ENCODE assay signal across 13 mouse cellular contexts in the genomic region with DNA sequence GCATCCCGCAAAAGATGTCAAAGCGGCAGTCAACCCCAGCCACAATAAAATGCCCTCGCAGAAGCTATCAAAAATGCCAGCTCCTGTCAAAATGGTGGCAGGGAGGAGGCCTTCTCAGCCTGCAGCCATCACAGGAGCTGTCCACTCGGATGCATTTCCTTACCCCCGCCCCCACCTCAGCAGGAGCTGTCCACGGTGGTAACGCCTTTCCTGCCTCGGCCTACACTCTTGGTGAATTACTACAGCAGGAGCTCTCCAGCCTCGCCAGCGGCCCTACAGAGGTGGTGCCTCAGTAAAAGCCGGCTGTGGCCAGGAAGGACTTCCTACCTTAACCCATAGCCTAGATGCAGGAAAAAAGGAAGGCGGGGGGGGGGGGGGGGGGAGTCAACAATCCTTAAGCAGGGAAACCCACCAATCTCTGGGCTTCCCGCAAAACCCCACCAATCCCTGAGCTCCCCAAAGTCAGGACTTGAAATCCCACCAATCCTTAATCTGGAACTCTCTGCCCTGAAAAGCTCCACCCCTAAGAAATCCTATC. TPM values are rescaled to one million over a fixed set of nuclear protein-coding genes. Genes with fewer than 3 reads are reported as not detected.
DNase-seq lines count a peak whose midpoint lies in the region; ATAC-seq lines count a peak whose summit lies in the region.
"Had no signal": no experiment of that assay in that cellular context is flagged by ENCODE, and none has a peak within 500 bp of the region (broad histone marks: within the 10 kb centered on the region; RNA-seq: fewer than 3 reads in every experiment).

No protein-coding gene starts in this region.

- WGBS in hindbrain, embryonic 10.5 days = 54% methylated on average over 12 of the region's 13 CpGs
- WGBS in hindbrain, embryonic 16.5 days = 56% methylated on average over 12 of the region's 13 CpGs
- 66% methylated on average over 13 of the region's 13 CpGs for WGBS in midbrain, embryonic 15.5 days
- 66% methylated on average over 12 of the region's 13 CpGs for WGBS in midbrain, embryonic 16.5 days
- 57% methylated on average over 12 of the region's 13 CpGs for WGBS in embryonic facial prominence, embryonic 10.5 days
- WGBS in neural tube, embryonic 15.5 days = 62% methylated on average over 12 of the region's 13 CpGs

- H3K4me1 ChIP-seq in hindbrain, embryonic 10.5 days (replicated peaks) = peaks cover 25% of the 10 kb centered on the region
- H3K4me1 ChIP-seq in hindbrain, embryonic 16.5 days (ENCODE audit: control insufficient read depth, insufficient read depth, low read depth, low read length) = peaks cover 15% of the 10 kb centered on the region
- peaks cover 14% of the 10 kb centered on the region for H3K4me1 ChIP-seq in midbrain, embryonic 15.5 days
- peaks cover 12% of the 10 kb centered on the region for H3K4me1 ChIP-seq in midbrain, embryonic 16.5 days (ENCODE audit: control insufficient read depth, insufficient read depth, low read length)
- peaks cover 24% of the 10 kb centered on the region for H3K4me1 ChIP-seq in embryonic facial prominence, embryonic 10.5 days
- peaks cover 25% of the 10 kb centered on the region for H3K4me1 ChIP-seq in neural tube, embryonic 15.5 days

- H3K9ac ChIP-seq in hindbrain, embryonic 16.5 days (ENCODE audit: low read depth, low read length) = no peak overlapping the region
- no peak overlapping the region for H3K9ac ChIP-seq in midbrain, embryonic 15.5 days
- H3K9ac ChIP-seq in midbrain, embryonic 16.5 days (ENCODE audit: low read depth, low read length) = no peak overlapping the region
- no peak overlapping the region for H3K9ac ChIP-seq in neural tube, embryonic 15.5 days (replicated peaks)

- H3K27ac ChIP-seq in hindbrain, embryonic 10.5 days = no peak overlapping the region
- no peak overlapping the region for H3K27ac ChIP-seq in hindbrain, embryonic 16.5 days (ENCODE audit: low read depth, low read length)
- H3K27ac ChIP-seq in midbrain, embryonic 15.5 days = no peak overlapping the region
- H3K27ac ChIP-seq in midbrain, embryonic 16.5 days (ENCODE audit: low read length) = no peak overlapping the region
- no peak overlapping the region for H3K27ac ChIP-seq in embryonic facial prominence, embryonic 10.5 days (replicated peaks)
- H3K27ac ChIP-seq in neural tube, embryonic 15.5 days (replicated peaks) = no peak overlapping the region
- H3K27ac ChIP-seq: liver, embryonic 13.5 days had no signal

- DNase-seq in hindbrain, embryonic 10.5 days (ENCODE audit: low spot score) = peak; percentile 8
- DNase-seq in embryonic facial prominence, embryonic 10.5 days (ENCODE audit: low spot score) = peak; percentile 39
- DNase-seq: adrenal gland, adult 2 months had no signal

- H3K9me3 ChIP-seq in hindbrain, embryonic 10.5 days = 0 out of 2 replicates have a peak, but pooled peaks cover 4% of the 10 kb centered on the region
- H3K9me3 ChIP-seq in hindbrain, embryonic 16.5 days (ENCODE audit: control insufficient read depth, low read length) = no peaks in the 10 kb centered on the region
- H3K9me3 ChIP-seq in midbrain, embryonic 15.5 days = no peaks in the 10 kb centered on the region
- H3K9me3 ChIP-seq in midbrain, embryonic 16.5 days (replicated peaks; ENCODE audit: control insufficient read depth, low read length, poor library complexity, severe bottlenecking) = no peaks in the 10 kb centered on the region
- no peaks in the 10 kb centered on the region for H3K9me3 ChIP-seq in embryonic facial prominence, embryonic 10.5 days
- no peaks in the 10 kb centered on the region for H3K9me3 ChIP-seq in neural tube, embryonic 15.5 days (replicated peaks)
- H3K9me3 ChIP-seq: forebrain, embryonic 15.5 days; liver, embryonic 13.5 days had no signal

- no peak for ATAC-seq in hindbrain, embryonic 16.5 days
- no peak for ATAC-seq in midbrain, embryonic 15.5 days (replicated peaks)
- no peak for ATAC-seq in midbrain, embryonic 16.5 days
- no peak for ATAC-seq in neural tube, embryonic 15.5 days (ENCODE audit: low FRiP score)
- ATAC-seq in erythroid progenitor cell, adult 5-6 weeks (replicated peaks; ENCODE audit: low FRiP score, poor library complexity, severe bottlenecking) = no peak
- ATAC-seq in inflammation-experienced regulatory T-cells, adult 6 months = no peak
- ATAC-seq: hindbrain, postnatal 0 days had no signal

- H3K27me3 ChIP-seq in hindbrain, embryonic 10.5 days (ENCODE audit: insufficient read depth, poor library complexity, severe bottlenecking) = no peaks in the 10 kb centered on the region
- H3K27me3 ChIP-seq in hindbrain, embryonic 16.5 days (replicated peaks; ENCODE audit: control insufficient read depth, insufficient read depth, low read length) = no peaks in the 10 kb centered on the region
- H3K27me3 ChIP-seq in midbrain, embryonic 15.5 days (replicated peaks) = no peaks in the 10 kb centered on the region
- no peaks in the 10 kb centered on the region for H3K27me3 ChIP-seq in midbrain, embryonic 16.5 days (ENCODE audit: control insufficient read depth, insufficient read depth, low read depth, low read length)
- H3K27me3 ChIP-seq in embryonic facial prominence, embryonic 10.5 days (replicated peaks; ENCODE audit: low read depth, poor library complexity, severe bottlenecking) = no peaks in the 10 kb centered on the region
- no peaks in the 10 kb centered on the region for H3K27me3 ChIP-seq in neural tube, embryonic 15.5 days (replicated peaks)
- H3K27me3 ChIP-seq: forebrain, embryonic 15.5 days; liver, embryonic 13.5 days had no signal

- H3K4me3 ChIP-seq in hindbrain, embryonic 10.5 days = peak overlapping the region; percentile 16; the same call in 1 of the 2 replicates
- no peak overlapping the region for H3K4me3 ChIP-seq in hindbrain, embryonic 16.5 days (ENCODE audit: low read length)
- no peak overlapping the region for H3K4me3 ChIP-seq in midbrain, embryonic 15.5 days
- H3K4me3 ChIP-seq in midbrain, embryonic 16.5 days (ENCODE audit: low read depth, low read length) = no peak overlapping the region
- H3K4me3 ChIP-seq in embryonic facial prominence, embryonic 10.5 days = peak overlapping the region; percentile 71; the same call in 1 of the 2 replicates
- H3K4me3 ChIP-seq in neural tube, embryonic 15.5 days (replicated peaks) = 0 out of 2 replicates have a peak overlapping the region, but pooled peaks have one; percentile 79

- H3K4me2 ChIP-seq in hindbrain, embryonic 16.5 days (ENCODE audit: low read length) = no peak overlapping the region
- H3K4me2 ChIP-seq in midbrain, embryonic 15.5 days = 0 out of 2 replicates have a peak overlapping the region, but pooled peaks have one; percentile 86
- H3K4me2 ChIP-seq in midbrain, embryonic 16.5 days (ENCODE audit: low read length) = no peak overlapping the region
- H3K4me2 ChIP-seq in neural tube, embryonic 15.5 days = no peak overlapping the region

- H3K36me3 ChIP-seq in hindbrain, embryonic 10.5 days = peaks cover 8% of the 10 kb centered on the region
- H3K36me3 ChIP-seq in hindbrain, embryonic 16.5 days (ENCODE audit: control insufficient read depth, insufficient read depth, low read length) = no peaks in the 10 kb centered on the region
- H3K36me3 ChIP-seq in midbrain, embryonic 15.5 days (replicated peaks) = no peaks in the 10 kb centered on the region
- no peaks in the 10 kb centered on the region for H3K36me3 ChIP-seq in midbrain, embryonic 16.5 days (ENCODE audit: control insufficient read depth, insufficient read depth, low read length)
- peaks cover 11% of the 10 kb centered on the region for H3K36me3 ChIP-seq in embryonic facial prominence, embryonic 10.5 days (replicated peaks)
- H3K36me3 ChIP-seq in neural tube, embryonic 15.5 days = peaks cover 5% of the 10 kb centered on the region; the same call in 1 of the 2 replicates
- H3K36me3 ChIP-seq: forebrain, embryonic 15.5 days; liver, embryonic 13.5 days had no signal

RNA-seq across cellular contexts. Expression of gene Rabep2, which starts 1.2 kb away (rescaled TPM):
- 28.7 and 28.8 TPM in 2 replicates for polyA plus RNA-seq in hindbrain, embryonic 10.5 days (2016; fragmentation: Nextera tagmentation; extraction: Ambion mirVana)
- polyA plus RNA-seq in hindbrain, embryonic 16.5 days (2015; fragmentation: Nextera tagmentation; extraction: Ambion mirVana) = 23.1 and 26.0 TPM in 2 replicates
- 26.0 and 28.7 TPM in 2 replicates for polyA plus RNA-seq in midbrain, embryonic 15.5 days (2015; fragmentation: Nextera tagmentation; extraction: Ambion mirVana)
- 22.9 and 23.8 TPM in 2 replicates for polyA plus RNA-seq in midbrain, embryonic 16.5 days (2015; fragmentation: Nextera tagmentation; extraction: Ambion mirVana)
- polyA plus RNA-seq in embryonic facial prominence, embryonic 10.5 days (2016; fragmentation: Nextera tagmentation; extraction: Ambion mirVana) = 33.7 and 34.6 TPM in 2 replicates
- 22.2 and 22.9 TPM in 2 replicates for polyA plus RNA-seq in neural tube, embryonic 15.5 days (2015; fragmentation: Nextera tagmentation; extraction: Ambion mirVana)
- total RNA-seq in erythroid progenitor cell, adult 5-6 weeks (2015; ENCODE audit: low replicate concordance) = 4.3 and 8.0 TPM in 2 replicates
- total RNA-seq in erythroid progenitor cell, adult 5-6 weeks (2017; ENCODE audit: low replicate concordance) = 1.4 and 7.2 TPM in 2 replicates
- 10 to 100 TPM; 37.8 to 39.6 (median 38.1) TPM for polyA plus RNA-seq in inflammation-experienced regulatory T-cells, adult 6 months (2017; shearing (Covaris generic))

RNA-seq across cellular contexts. Expression of gene Cd19, which starts 12.7 kb away (rescaled TPM):
- not detected in 2 replicates for polyA plus RNA-seq in hindbrain, embryonic 10.5 days (2016; fragmentation: Nextera tagmentation; extraction: Ambion mirVana)
- not detected in 2 replicates for polyA plus RNA-seq in hindbrain, embryonic 16.5 days (2015; fragmentation: Nextera tagmentation; extraction: Ambion mirVana)
- 0.31 TPM in 1 of 2 replicates, not detected in the other for polyA plus RNA-seq in midbrain, embryonic 15.5 days (2015; fragmentation: Nextera tagmentation; extraction: Ambion mirVana)
- not detected in 2 replicates for polyA plus RNA-seq in midbrain, embryonic 16.5 days (2015; fragmentation: Nextera tagmentation; extraction: Ambion mirVana)
- polyA plus RNA-seq in embryonic facial prominence, embryonic 10.5 days (2016; fragmentation: Nextera tagmentation; extraction: Ambion mirVana) = not detected in 2 replicates
- 0.22 and 0.26 TPM in 2 replicates for polyA plus RNA-seq in neural tube, embryonic 15.5 days (2015; fragmentation: Nextera tagmentation; extraction: Ambion mirVana)
- 18.4 and 35.2 TPM in 2 replicates for total RNA-seq in erythroid progenitor cell, adult 5-6 weeks (2015; ENCODE audit: low replicate concordance)
- 11.2 and 18.8 TPM in 2 replicates for total RNA-seq in erythroid progenitor cell, adult 5-6 weeks (2017; ENCODE audit: low replicate concordance)
- 1 to 10 TPM in 2 of 3 experiments, under 1 TPM in 1; 0.87 to 6.5 (median 6.0) TPM for polyA plus RNA-seq in inflammation-experienced regulatory T-cells, adult 6 months (2017; shearing (Covaris generic))
- total RNA-seq: layer of hippocampus, adult 8-10 months had no signal
- polyA plus RNA-seq: forebrain, embryonic 15.5 days had no signal

RNA-seq across cellular contexts. Expression of gene Nfatc2ip, which starts 30.9 kb away (rescaled TPM):
- polyA plus RNA-seq in hindbrain, embryonic 10.5 days (2016; fragmentation: Nextera tagmentation; extraction: Ambion mirVana) = 3.1 and 3.7 TPM in 2 replicates
- polyA plus RNA-seq in hindbrain, embryonic 16.5 days (2015; fragmentation: Nextera tagmentation; extraction: Ambion mirVana) = 2.1 and 2.3 TPM in 2 replicates
- 2.2 and 2.6 TPM in 2 replicates for polyA plus RNA-seq in midbrain, embryonic 15.5 days (2015; fragmentation: Nextera tagmentation; extraction: Ambion mirVana)
- polyA plus RNA-seq in midbrain, embryonic 16.5 days (2015; fragmentation: Nextera tagmentation; extraction: Ambion mirVana) = 2.1 TPM in 2 replicates
- polyA plus RNA-seq in embryonic facial prominence, embryonic 10.5 days (2016; fragmentation: Nextera tagmentation; extraction: Ambion mirVana) = 2.5 and 2.9 TPM in 2 replicates
- polyA plus RNA-seq in neural tube, embryonic 15.5 days (2015; fragmentation: Nextera tagmentation; extraction: Ambion mirVana) = 2.4 and 2.8 TPM in 2 replicates
- total RNA-seq in erythroid progenitor cell, adult 5-6 weeks (2015; ENCODE audit: low replicate concordance) = 7.6 and 10.1 TPM in 2 replicates
- 21.7 and 22.7 TPM in 2 replicates for total RNA-seq in erythroid progenitor cell, adult 5-6 weeks (2017; ENCODE audit: low replicate concordance)
- polyA plus RNA-seq in inflammation-experienced regulatory T-cells, adult 6 months (2017; shearing (Covaris generic)) = 1 to 10 TPM; 2.7 to 3.8 (median 3.3) TPM

RNA-seq across cellular contexts. Expression of gene Atp2a1, which starts 35.5 kb away (rescaled TPM):
- 1.1 and 3.0 TPM in 2 replicates for polyA plus RNA-seq in hindbrain, embryonic 10.5 days (2016; fragmentation: Nextera tagmentation; extraction: Ambion mirVana)
- polyA plus RNA-seq in hindbrain, embryonic 16.5 days (2015; fragmentation: Nextera tagmentation; extraction: Ambion mirVana) = 0.56 and 14.3 TPM in 2 replicates
- polyA plus RNA-seq in midbrain, embryonic 15.5 days (2015; fragmentation: Nextera tagmentation; extraction: Ambion mirVana) = 0.34 and 0.58 TPM in 2 replicates
- polyA plus RNA-seq in midbrain, embryonic 16.5 days (2015; fragmentation: Nextera tagmentation; extraction: Ambion mirVana) = 0.39 and 0.71 TPM in 2 replicates
- 1.8 and 2.5 TPM in 2 replicates for polyA plus RNA-seq in embryonic facial prominence, embryonic 10.5 days (2016; fragmentation: Nextera tagmentation; extraction: Ambion mirVana)
- polyA plus RNA-seq in neural tube, embryonic 15.5 days (2015; fragmentation: Nextera tagmentation; extraction: Ambion mirVana) = 6.5 and 12.7 TPM in 2 replicates
- total RNA-seq in erythroid progenitor cell, adult 5-6 weeks (2015; ENCODE audit: low replicate concordance) = 2.2 TPM in 1 of 2 replicates, not detected in the other
- total RNA-seq in erythroid progenitor cell, adult 5-6 weeks (2017; ENCODE audit: low replicate concordance) = not detected in 2 replicates
- under 1 TPM; 0.16 to 0.49 (median 0.29) TPM for polyA plus RNA-seq in inflammation-experienced regulatory T-cells, adult 6 months (2017; shearing (Covaris generic))
- total RNA-seq: adrenal gland, adult 2 months had no signal
- polyA plus RNA-seq: adrenal gland, adult 2 months had no signal

RNA-seq across cellular contexts. Expression of gene Sh2b1, which starts 47.8 kb away (rescaled TPM):
- 54.4 and 61.0 TPM in 2 replicates for polyA plus RNA-seq in hindbrain, embryonic 10.5 days (2016; fragmentation: Nextera tagmentation; extraction: Ambion mirVana)
- 70.7 and 76.5 TPM in 2 replicates for polyA plus RNA-seq in hindbrain, embryonic 16.5 days (2015; fragmentation: Nextera tagmentation; extraction: Ambion mirVana)
- polyA plus RNA-seq in midbrain, embryonic 15.5 days (2015; fragmentation: Nextera tagmentation; extraction: Ambion mirVana) = 84.3 and 87.0 TPM in 2 replicates
- 76.8 and 79.6 TPM in 2 replicates for polyA plus RNA-seq in midbrain, embryonic 16.5 days (2015; fragmentation: Nextera tagmentation; extraction: Ambion mirVana)
- 53.3 and 54.0 TPM in 2 replicates for polyA plus RNA-seq in embryonic facial prominence, embryonic 10.5 days (2016; fragmentation: Nextera tagmentation; extraction: Ambion mirVana)
- polyA plus RNA-seq in neural tube, embryonic 15.5 days (2015; fragmentation: Nextera tagmentation; extraction: Ambion mirVana) = 69.4 and 69.6 TPM in 2 replicates
- total RNA-seq in erythroid progenitor cell, adult 5-6 weeks (2015; ENCODE audit: low replicate concordance) = 4.7 and 12.6 TPM in 2 replicates
- 4.1 and 4.6 TPM in 2 replicates for total RNA-seq in erythroid progenitor cell, adult 5-6 weeks (2017; ENCODE audit: low replicate concordance)
- 10 to 100 TPM; 12.6 to 18.9 (median 13.3) TPM for polyA plus RNA-seq in inflammation-experienced regulatory T-cells, adult 6 months (2017; shearing (Covaris generic))

Comparison
In these comparisons a context has a peak if more than half of its experiments do, and no peak if none do; other contexts are left out.
1. H3K4me3 ChIP-seq: peak in hindbrain, embryonic 10.5 days (single experiment), embryonic facial prominence, embryonic 10.5 days (single experiment) and neural tube, embryonic 15.5 days (single experiment); none in hindbrain, embryonic 16.5 days (single experiment), midbrain, embryonic 15.5 days (single experiment) and midbrain, embryonic 16.5 days (single experiment).